Mouse (Mus musculus): ENCODE measurements at regions not wholly inside any gene's neighbourhood (a gene's known extent, or its start where the extent isn't known, plus 50 kb on each side); places are given as distances from the start of the nearest gene placed in this dataset.

DNA sequence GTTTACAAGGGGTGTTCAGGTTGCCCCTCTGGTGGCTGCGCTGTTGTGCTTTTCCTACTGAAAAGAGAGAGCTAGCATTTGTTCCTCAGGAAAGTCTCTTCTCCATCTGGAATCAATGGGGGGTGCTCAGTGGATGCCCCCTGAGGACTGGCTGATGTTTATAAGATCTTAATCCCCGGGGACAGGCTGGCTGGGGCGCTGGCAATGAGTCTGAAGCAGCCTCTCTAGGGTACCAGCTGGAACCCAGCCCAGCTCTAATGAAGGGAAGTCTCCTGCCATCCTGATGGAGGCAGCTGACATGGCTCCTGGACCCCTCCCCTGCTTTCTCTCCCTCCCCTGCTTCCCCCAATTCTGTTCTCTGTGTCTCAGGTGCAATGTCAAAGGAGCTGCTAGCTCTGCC is 575.6 kb upstream of the 3110018I06Rik start:
- TF ChIP-seq GATA4 (IDR thresholded peaks at IDR 0.05; ENCODE audit: insufficient replicate concordance, low read length): no peak

GRCm38 (mm10) chr12:106922571-106922991 is 565.9 kb upstream of the 3110018I06Rik start:
- TF ChIP-seq GATA4 (IDR thresholded peaks at IDR 0.05; ENCODE audit: insufficient replicate concordance, low read length): no peak

DNA sequence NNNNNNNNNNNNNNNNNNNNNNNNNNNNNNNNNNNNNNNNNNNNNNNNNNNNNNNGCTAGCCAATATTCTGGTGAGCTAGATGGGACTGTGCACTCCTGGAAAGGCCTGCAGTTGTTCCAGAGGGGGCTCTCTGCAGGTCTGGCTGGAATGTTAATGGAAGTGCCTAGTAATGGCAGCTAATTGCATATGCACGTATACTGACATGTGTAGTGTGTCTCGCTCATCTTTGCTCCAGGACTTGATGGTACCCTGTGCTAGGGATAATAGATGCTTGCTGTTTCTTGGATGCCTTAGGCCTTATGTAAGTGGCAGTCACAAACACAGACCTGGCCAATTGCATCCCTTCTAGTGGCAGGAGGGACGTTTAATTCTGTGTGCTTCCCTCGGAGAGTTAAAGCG is 560.0 kb upstream of the 3110018I06Rik start:
- TF ChIP-seq GATA4 (IDR thresholded peaks at IDR 0.05; ENCODE audit: insufficient replicate concordance, low read length): no peak

GRCm38 (mm10) chr12:106929161-106929560 is 559.3 kb upstream of the 3110018I06Rik start:
- TF ChIP-seq GATA4 (IDR thresholded peaks at IDR 0.05; ENCODE audit: insufficient replicate concordance, low read length): no peak

DNA sequence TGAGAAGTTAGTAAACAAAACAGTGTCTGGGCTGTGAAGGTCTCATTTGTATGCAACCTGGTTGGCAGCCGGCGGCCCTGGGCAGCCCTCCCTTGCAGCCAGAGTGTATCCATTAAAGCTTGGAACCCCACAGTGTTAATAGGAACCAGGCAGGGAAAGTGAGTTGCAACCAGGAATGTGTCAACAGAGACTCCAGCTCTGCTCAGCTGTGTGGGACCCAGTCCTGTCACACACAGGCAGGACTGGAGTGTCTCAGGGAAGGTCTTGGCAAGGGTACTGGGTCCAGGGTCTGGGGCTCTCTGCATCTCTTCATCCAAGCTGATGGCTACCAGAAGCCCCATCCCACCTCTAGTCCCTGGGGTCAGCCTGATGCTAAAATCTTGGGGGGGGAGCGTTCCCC is 556.8 kb upstream of the 3110018I06Rik start:
- no peak for TF ChIP-seq GATA4 (IDR thresholded peaks at IDR 0.05; ENCODE audit: insufficient replicate concordance, low read length)

DNA sequence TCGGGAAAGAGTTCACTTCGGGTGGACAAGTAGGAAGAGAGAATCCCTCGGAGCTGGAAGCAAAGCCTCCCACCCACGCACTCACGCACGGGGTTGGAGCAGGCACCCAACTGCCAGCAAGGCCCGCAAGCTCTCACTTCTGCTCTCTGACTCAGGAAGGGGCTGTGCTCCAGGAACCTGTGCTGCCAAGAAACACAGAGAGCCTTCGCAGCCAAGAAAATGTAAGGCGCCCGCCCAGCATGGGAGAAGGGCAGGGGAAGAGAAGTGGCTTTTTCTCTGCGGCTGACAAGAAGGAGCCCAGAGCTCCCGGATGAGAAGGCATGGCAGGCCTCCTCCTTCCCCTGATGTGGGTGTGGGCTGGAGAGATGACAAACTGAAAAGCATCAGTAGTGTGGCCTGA is 549.1 kb upstream of the 3110018I06Rik start:
- TF ChIP-seq GATA4 (IDR thresholded peaks at IDR 0.05; ENCODE audit: insufficient replicate concordance, low read length): no peak

- no peak for TF ChIP-seq GATA4 (IDR thresholded peaks at IDR 0.05; ENCODE audit: insufficient replicate concordance, low read length)
Observed at GRCm38 (mm10) chr12:106943874-106944273, 544.6 kb upstream of the 3110018I06Rik start.

DNA sequence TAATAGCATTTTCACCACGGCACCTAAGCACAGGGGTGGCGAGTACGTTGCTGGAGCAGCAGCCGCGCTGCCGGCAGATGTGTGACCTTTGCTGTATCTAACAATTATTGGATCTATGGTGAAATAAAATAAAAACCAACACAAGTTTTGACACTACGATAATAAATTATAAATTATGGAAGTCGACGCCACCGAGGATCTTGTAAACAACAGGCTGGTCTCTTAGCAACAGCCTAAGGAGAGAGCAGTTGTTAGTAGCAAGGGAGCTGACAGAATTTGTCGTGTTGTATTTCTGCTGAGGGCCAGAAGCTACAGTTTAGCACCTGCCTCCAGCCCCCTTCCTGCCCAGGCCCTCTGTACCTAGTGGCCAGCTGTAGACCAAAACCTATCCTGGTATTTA is 535.8 kb upstream of the 3110018I06Rik start:
- TF ChIP-seq GATA4 (IDR thresholded peaks at IDR 0.05; ENCODE audit: insufficient replicate concordance, low read length): no peak

DNA sequence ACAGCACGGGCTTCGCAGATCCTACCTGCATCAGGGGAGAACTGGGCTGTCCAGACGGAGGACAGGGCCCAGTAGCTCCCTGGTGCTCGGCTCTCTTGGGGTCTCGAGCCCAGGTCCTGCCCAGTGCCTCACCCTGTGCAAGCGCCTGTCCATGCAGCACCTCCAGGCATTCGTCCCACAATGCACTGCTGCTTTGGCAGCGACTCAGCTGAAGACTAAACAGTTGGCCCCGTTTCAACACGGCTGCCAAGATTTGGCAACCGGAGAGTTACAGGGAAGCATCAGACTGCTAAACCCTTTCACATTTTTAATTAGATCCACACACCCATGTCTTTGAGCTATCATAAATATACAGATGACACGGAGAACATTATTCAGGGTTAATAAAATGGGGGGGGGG is 532.7 kb upstream of the 3110018I06Rik start:
- no peak for TF ChIP-seq GATA4 (IDR thresholded peaks at IDR 0.05; ENCODE audit: insufficient replicate concordance, low read length)

GRCm38 (mm10) chr12:106956266-106956665 is 532.2 kb upstream of the 3110018I06Rik start:
- TF ChIP-seq GATA4 (IDR thresholded peaks at IDR 0.05; ENCODE audit: insufficient replicate concordance, low read length): no peak

DNA sequence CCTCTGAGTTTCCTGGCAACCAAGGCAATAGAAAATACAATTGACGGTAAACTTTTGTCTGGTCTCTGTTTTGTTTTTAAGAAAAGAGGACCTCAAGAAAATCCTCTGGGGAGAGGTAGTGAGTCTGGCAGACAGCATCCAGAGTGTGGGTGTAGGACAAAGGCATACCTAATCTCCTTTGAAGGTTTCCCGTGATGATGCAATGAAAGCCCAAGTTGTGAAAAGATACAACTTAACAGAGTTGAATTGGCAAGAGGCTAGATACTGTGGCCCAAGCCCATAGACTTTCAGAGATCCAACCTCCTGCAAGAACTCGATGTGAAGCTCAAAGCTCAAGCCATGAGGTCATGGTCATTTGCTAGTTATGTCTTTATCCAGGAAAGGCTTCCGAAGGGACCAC is 526.4 kb upstream of the 3110018I06Rik start:
- TF ChIP-seq GATA4 (IDR thresholded peaks at IDR 0.05; ENCODE audit: insufficient replicate concordance, low read length): no peak

DNA sequence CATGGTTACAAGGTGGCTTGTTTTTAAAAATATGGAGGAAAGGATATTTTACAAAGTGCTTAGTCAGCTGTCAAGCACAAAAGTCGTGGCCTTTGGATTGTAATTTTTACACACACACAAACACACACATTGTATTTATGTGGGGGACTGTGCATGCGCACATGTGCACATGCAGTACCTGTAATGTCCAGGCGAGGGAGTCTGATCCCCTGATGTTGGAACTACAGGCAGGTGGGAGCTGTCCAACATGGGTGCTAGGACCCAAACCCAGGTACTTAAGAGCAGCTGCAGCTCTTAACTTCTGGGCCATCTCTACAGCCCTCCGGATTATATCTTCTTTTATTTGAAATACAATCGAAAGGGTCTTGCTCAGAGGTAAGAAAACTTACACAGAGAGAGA is 524.7 kb upstream of the 3110018I06Rik start:
- no peak for TF ChIP-seq GATA4 (IDR thresholded peaks at IDR 0.05; ENCODE audit: insufficient replicate concordance, low read length)

GRCm38 (mm10) chr12:106969873-106970272 is 518.6 kb upstream of the 3110018I06Rik start:
- TF ChIP-seq GATA4 (IDR thresholded peaks at IDR 0.05; ENCODE audit: insufficient replicate concordance, low read length): no peak

DNA sequence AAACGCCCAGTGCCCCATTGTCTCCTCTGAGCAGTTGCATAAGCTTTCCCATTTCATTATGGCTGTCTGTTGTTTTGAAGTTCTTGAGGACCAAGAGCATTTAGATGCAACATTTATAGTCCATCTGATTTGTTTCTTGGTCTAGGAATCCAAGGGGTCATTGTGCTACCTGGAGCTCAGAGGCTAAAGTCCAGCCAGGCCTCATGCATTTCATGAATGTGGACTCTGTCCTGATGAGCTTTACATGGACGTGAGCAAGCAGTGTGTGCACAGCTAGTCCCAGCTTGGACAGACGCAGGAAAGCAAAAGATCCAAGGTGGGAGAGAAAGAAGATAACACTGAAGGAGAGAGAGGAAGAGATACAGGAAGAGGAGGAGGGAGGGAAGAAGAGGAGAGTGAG is 496.0 kb upstream of the 3110018I06Rik start:
- no peak for TF ChIP-seq GATA4 (IDR thresholded peaks at IDR 0.05; ENCODE audit: insufficient replicate concordance, low read length)

DNA sequence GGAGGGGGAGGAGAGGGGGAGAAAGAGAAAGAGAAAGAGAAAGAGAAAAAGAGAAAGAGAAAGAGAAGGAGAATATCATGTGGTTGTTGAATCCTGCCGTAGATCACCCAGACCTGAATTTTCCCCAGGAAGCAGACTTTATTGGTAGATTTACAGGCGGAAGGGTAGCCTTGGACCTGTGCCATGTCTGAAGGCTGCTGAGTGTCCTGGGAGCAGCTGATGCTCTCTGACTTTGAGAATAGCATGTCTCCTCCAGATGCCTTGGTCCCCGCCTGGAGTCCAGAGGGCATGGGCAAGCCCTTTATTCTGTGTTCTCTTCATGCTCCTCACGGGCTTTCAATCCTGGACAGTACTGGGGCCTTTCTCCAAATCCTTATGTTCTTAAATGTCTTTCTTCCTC is 495.4 kb upstream of the 3110018I06Rik start:
- TF ChIP-seq GATA4 (IDR thresholded peaks at IDR 0.05; ENCODE audit: insufficient replicate concordance, low read length): no peak

- TF ChIP-seq GATA4 (IDR thresholded peaks at IDR 0.05; ENCODE audit: insufficient replicate concordance, low read length): no peak
Observed at GRCm38 (mm10) chr12:107010995-107011786, 477.2 kb upstream of the 3110018I06Rik start.

- TF ChIP-seq GATA4 (IDR thresholded peaks at IDR 0.05; ENCODE audit: insufficient replicate concordance, low read length): no peak
Observed at GRCm38 (mm10) chr12:107016801-107017200, 471.6 kb upstream of the 3110018I06Rik start.

All from liver, adult (tissue).